Mouse (Mus musculus): ENCODE results near the gene Ccnj.
A peak's percentile ranks its signal among the peaks of the same experiment; 100 is the strongest.

Gene Ccnj

DNA sequence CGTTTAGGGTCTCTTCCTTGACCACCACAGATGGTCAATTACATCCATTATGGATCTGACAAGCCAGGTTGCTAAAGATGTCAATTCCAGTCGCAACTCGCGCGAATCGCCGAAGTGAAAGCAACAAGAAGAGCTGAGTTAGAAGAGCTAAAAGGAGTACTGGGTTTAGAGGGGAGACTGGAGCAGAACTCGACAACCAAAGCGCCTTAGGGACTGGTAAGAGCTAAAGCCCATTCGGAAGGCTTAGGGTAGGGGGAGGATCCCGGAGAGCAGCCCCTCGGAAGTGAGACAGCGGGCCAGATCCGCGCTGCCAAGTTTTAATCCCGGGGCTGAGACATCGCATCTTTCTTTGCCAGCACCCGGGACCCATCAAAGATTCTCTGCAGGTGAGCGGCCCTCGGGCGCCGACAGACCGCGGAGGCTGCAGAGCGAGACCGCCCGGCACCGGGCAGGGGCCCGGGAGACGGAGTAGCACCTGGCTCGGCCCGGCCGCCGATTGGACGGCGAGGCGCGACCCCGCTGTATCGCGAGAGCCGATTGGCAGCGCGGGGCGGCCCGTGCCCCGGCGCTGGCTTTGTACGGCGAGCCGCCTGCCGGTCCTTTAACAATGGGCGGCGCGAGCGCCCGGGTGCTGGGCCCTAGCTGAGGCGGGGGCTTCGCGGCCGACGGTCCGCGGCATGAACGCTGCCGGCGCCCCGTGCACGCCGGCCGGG, at the start of gene Ccnj:
Gene Ccnj, plus strand, starts transcription at position 577 of the 713 bp plus-strand sequence.
- DNase-seq (ENCODE audit: extremely low spot score) = peak; percentile 95

DNA sequence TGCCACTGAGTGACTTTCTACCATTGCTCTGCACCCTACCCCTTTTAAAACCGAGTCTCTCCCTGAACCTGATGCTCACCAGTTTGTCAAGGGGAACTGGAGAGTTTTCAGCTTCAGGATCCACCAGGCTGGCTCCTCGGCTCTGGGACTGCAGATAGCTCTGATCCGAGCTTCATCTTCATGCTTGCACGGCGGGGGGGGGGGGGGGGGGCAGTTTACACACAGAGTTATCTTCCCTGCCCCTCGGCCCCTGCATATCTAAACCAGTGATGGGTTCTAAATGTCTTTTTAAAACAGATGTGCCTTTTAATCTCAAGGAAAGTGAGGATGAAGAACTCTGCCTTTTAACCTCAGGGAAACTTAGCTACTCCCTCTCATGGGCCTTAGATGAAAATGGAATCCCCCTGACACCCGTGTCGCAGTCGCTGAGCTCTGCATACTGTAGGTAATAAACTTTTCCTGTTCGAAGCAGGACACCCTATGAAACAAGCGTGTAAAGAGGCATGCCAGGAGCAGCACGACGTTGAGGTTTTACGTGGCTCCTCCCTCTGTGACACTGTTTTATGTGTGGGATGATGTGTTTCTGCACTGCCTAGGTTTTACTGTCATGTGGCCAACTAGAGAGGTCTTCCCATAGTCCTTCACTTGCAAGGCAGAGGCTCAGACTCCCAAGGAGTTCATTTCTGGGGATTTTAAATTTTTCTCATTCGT, 42.9 kb upstream of the Ccnj start:
- no peak for DNase-seq (ENCODE audit: extremely low spot score)

DNA sequence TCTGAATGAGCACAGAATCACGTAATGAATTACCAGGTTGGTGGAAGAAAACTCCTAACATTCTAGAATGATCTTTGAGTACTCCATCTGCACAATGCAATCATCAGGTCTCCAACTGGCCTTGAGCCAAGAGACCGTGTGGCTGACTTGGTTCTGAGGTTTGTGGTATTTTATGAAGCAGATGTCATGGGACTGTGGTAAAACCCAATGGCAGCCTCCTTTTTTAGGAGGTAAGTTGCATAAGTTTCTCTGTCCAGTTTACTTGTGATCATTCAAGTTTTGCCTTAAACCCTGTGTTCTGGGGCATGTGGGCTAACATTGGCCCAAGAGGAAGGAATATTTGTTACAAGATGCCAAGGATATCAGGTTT, 42.4 kb upstream of the Ccnj start:
- no peak for DNase-seq (ENCODE audit: extremely low spot score)

DNA sequence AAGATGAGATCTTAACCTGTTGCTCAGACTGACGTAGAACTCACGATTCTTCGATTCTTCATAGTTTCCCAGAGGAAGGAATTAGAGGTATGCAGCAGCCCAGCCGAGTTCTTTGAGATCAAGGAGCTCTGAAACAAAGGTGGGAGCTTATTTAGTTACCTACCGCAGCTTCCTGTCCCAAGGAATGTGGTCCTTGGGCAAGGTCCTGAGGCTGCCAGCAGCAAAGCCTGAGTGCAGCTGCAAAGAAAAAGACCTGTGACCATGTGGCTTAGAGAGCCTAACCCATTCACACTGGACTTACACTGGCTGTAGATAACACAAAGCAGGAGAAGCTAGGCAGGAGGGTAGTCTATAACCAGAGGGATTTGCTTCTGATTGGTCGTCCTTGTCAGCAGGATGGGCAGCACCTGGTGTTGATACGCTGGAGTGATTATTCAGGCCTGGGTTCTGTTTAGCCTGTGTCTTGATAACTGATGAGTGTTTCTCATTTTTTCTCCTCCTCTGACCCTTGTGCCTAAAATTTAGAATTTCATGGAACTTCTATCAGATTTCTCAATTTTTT, 25.8 kb upstream of the Ccnj start:
- peak; percentile 8 for DNase-seq (ENCODE audit: extremely low spot score)

DNA sequence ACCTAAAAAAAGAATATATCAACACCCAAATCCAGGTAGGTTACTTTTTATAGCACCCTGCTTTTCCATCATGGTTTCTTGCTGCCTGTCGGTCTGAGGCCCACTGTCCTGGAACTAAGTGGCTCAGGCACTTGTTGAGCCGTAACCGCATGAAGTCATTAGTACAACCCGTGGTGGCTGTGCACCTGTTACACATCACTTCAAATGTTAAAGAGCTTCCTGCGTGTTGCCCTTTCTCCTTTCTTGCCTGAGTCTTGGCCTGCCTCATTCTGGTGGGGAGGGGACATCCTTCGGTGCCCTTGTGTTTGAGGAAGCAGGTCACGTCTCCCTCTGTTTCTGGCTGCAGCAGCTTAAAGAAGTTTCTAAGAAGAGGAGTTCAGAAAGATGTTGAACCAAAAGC, 21.2 kb upstream of the Ccnj start:
- DNase-seq (ENCODE audit: extremely low spot score) = no peak

DNA sequence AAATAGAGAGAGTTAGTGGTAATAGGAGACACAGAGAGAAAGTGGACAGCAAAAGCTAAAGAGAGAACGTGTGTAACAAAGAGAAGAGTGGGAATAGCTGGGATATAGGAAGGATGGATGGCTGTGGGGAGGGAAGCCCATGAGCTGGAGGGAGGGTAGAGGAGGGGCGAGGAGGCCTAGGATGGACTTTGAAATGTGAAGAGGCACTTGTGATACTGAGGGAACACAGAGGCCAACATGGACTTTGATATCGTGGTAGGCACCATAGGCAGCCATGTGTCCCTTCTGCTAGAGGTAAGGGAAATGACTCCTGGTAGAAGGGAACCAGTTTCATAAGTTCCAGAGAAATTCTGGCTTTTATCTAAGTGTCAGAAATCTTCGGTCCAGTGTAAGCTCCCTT, 19.2 kb upstream of the Ccnj start:
- DNase-seq (ENCODE audit: extremely low spot score) = no peak

DNA sequence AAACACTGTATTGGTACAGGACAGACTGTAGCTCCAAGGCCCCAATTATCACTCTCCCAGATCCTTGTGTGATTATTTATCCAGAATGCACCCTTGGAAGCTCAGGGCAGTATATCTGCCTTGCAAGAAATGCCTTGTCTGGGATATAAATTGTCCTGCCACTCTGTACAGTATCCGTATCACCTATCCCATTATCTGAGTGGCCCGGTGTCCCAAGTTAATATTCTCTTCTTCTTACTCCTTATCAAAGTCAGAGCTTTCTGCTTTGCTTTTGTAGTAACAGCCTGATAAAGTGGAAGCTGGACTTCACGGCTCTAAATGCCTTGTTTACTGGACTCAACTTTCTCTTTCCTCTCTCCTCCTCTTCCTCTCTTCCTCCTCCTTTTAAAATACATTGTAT, 18.3 kb upstream of the Ccnj start:
- DNase-seq (ENCODE audit: extremely low spot score) = no peak

DNA sequence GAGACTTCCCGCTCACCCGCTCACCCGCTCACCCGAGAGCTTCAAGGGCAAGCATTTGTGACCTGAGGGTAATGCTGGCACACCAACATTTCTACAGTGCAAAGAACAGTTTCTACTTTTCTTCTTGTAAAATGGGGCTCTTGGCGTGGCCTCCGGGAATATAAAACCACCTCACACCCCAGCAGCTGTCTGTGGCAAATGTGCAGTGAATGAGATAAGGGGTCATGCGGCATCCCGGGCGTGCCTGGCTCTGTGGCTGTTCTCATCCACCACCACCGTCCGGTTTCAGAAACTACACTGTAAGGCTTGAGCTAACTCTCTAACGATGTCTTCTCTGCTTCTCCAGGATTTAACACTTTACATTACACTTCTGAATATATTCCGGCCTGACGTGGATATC, 17.7 kb upstream of the Ccnj start:
- DNase-seq (ENCODE audit: extremely low spot score) = no peak

DNA sequence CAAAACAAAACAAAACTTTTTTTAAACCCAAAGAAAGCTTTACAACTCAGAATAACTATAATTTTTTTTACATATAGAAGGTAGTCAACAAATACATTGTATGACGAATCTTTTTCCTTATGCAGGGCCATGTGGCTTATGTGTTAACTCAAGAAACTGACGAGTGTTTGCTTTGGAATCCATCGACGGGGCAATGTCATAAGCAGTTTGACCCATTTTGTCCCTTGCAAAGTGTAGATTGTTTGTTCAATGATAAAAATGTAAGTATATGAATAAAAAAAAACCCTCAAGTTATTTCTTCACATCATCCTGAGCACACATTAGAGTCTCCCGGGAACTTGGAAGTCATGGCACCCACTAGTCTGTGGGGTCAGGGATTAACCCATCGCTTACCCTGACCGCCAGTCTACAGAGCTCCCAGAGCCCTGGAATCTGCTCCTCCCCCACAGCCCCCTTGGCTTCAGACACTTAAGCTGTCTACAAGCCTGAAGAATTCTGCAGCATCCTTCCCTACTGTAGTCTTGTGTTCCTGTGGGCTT, 15.4 kb upstream of the Ccnj start:
- DNase-seq (ENCODE audit: extremely low spot score) = no peak

DNA sequence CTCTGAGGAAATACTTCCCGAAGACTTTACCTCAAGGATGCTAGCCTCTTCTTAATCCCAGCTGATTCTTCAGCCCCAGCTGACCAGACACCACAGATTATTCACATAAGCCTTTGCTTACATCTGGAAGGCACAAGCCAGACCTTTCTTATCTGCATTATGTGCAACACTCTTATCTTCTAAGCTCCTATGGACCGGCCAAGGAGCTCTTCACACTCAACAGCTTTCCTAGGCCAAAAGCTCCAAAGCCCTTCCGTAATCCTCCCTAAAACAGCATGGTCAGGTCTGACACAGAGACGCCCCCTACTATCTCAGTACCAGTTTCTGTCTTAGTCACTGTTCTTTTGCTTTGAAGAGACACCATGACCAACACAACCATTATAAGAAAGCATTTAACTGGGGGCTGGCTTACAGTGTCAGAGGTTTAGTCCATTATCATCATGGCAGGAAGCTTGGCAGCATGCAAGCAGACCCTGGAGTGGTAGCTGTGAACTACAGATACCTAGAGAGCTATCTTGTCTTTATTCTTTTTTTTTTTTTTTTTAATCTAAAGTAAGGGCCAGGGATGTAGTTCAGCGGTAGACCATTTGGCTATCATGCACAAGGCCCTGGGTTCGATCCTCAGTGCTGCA, 13.1 kb upstream of the Ccnj start:
- no peak for DNase-seq (ENCODE audit: extremely low spot score)

DNA sequence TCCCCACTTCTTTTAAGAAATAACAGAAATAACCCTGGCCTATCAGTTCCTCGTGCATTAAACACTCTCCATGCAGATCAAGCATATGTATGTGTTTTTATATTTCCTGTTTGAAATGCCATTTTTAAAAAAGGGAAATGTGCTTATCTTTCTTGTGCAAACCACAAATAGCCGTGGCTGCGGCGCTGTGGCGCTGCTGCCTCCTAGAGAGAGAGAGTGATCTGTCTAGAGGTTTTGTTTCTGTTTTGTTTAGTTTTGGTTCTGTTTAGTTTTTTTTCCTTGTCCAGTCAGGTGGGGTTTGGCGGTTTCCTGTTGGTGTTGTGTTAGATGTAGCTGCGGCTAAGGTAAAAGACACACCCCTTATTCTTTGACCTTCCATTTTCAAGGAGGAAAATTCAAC, 12.3 kb upstream of the Ccnj start:
- no peak for DNase-seq (ENCODE audit: extremely low spot score)

DNA sequence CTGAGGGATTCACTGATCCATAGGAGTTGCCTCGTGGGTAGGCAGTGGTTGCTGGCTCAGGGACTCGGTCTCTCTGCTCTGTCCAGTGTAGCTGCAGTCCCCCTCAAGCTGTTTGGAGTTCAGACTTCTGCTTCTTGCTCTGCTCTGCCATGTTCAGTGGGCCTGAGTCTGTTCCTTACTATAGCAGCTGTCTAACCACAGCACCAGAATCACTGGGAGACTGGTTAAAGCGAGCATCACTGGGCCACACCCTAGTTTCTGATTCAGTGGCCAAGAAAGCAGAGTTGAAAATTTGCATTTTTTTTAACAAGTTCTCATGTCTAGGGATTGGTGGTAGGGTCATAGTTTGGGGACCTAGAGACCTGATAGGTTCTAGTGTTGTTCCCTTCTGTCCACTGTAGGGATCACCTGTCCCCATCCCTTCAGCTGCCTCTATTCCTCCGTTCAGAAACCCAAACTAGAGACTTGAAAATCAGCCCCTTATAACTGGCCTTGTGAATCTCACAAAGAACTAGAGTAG, 9.7 kb upstream of the Ccnj start:
- DNase-seq (ENCODE audit: extremely low spot score) = no peak

DNA sequence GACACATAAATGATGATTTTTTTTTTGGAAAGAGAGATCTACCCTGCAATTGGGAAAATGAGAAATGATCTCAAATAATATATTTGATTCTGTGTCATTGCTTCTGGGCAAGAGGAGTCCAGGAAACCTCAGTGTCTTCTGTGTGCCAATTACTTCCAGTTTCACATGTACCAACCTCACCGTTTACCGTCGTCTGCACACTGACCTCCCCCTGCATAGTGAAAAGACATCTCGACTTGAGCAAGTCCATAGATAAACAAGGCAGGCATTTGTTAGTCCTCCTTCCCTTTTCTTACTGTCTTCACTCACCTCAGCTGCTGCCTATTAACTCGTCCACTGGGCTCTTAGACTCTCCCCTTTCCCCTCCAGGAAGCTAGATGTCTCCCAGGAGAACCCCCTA, 5.4 kb upstream of the Ccnj start:
- no peak for DNase-seq (ENCODE audit: extremely low spot score)

DNA sequence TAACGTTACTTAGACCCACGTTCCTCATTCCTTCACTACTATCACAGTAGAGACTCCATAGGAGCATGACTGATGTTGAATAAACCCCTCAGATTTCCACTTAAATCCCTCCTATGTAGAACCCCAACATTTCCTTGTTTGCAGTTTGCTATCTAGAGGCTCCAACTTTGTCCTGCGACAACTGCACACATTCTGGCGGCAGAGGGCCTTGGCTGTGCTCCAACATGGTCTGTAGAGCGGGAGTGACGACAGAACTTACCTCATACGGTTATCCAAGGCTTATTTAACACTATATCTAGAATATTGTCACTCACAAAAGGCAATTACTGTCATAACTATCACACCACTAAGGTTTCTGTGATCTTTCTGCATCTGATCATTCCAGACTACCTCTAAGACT, 4.3 kb upstream of the Ccnj start:
- DNase-seq (ENCODE audit: extremely low spot score) = no peak

DNA sequence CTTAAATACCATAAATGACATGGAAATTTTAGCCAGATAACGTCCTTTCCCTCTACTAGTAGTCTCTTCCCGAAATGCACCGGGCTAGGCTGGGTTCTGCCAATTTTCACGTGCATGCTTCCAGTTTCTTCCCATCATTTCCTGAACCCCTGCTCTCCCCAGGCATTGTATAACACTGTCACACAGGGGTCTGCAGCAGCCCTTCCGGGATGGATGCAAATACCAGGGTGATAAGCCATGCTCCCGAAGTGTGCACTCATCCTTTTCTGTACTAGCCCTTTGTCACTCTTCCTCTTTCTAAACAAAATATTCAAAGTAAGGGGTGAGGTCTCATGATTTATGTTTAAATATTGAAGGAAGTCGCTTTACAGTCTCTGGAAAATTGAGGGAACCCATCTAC, 881 bp upstream of the Ccnj start:
- no peak for DNase-seq (ENCODE audit: extremely low spot score)

DNA sequence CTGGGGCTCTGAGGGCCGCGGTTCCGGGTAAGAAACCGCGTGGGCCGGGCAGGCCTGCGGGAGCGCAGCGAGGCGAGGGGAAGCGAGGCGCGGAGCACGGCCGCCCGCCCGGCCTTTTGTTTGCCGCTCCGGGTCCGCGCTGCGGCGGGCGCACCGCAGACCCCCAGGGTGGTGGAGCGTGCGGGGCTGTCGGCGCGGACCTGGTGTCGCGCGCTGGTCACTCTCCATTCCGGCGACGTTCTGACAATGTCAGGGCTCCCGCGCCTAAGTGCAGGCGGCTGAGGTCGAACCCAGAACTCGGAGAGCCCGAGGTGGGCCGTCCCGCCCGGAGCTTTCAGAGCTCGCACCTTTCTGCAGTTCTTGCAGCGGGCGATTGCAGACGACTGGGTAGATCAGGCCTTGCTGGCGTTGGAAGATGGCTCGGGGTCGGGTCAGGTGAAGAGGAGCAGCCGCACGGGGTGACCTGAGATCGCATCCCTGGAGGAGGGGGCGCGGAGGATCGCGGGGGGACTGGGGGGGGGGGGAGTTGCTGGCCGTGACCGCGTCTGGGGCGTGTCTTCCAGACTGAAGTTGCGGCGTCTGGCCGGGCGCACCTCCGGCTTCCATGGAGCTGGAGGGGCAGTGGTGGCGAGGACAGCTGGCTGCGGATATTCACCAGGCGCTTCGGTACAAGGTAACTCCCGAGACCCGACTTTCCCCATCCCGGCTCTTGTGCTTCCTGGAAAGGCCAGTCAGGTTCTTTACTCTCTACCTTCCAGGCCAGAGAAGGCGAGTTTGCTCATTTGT, 530 bp downstream of the Ccnj start:
- DNase-seq (ENCODE audit: extremely low spot score) = peak; percentile 77

DNA sequence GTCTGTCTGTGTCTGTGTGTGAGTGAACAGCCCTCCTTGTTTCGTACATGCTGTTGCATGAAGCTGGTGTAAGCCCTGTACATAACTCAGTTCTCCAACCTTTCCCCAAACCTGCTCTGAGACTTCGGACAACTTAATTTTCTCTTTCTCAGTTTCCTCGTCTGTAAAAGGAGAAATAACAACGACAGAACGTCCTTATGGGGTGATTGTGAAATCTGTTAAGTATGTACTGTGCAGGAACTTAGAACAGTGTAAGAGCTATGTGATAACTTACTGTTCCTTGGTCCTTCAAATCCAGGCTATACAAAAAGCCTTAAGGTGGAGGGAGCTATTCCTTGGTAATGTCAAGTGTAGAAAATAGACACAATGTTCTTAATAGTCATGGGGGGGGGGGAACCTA, 1.3 kb downstream of the Ccnj start:
- DNase-seq (ENCODE audit: extremely low spot score) = no peak

DNA sequence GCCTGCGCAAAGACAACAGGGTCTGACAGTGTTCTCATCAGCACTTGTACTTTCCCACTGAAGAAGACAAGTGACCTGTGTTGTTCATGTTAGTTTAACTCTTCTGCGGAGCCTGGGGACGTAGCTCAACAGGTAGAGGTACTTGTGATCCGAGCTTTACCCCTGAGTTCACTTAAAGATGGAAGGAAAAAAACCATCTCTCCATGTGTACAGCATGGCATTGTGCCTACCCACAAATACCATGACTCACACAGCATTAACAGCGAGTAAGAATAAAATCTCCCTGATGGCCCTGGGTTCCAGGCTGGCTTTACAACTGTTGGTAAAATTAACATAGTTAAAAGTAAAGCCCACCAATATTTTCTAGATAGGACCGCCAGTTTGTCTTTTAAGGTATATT, 3.4 kb downstream of the Ccnj start:
- DNase-seq (ENCODE audit: extremely low spot score) = no peak

DNA sequence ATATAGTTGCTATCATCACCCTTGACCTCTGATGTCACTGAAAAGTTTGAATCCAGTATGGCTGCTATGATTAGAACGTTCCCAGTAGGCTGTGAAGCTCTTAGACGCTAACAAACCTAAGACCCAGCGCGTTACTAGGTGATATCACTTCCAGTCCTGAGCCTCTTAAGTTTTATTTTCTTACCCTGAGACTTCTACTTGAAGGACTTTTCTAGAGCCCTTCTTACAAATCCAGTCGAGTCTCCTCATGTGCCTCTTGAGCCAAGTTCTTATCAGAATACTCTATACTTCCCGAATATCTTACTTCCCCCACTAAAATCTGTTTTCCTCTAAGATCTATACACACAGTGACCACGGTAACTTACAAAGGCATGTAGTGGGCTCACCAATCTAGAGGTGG, 7.1 kb downstream of the Ccnj start:
- no peak for DNase-seq (ENCODE audit: extremely low spot score)

DNA sequence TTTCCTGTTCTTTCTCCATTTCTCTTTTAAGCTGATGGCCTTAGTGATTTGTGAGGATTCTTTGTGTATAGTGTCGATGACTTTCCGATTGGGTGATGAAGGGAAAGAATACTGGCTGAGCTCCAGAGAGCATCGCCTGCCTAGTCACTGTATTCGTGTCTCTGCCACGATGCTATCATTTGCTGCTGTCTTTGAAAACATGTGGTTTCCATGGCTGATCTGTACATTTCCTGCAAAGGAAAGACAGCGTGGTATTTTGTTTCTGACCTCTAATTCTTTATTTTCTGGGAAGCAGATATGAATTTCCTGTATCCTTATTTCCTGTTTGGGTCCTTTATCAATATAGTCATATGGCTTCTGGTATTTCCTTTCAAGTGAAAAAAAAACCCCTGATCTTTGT, 9.2 kb downstream of the Ccnj start:
- DNase-seq (ENCODE audit: extremely low spot score) = no peak

DNA sequence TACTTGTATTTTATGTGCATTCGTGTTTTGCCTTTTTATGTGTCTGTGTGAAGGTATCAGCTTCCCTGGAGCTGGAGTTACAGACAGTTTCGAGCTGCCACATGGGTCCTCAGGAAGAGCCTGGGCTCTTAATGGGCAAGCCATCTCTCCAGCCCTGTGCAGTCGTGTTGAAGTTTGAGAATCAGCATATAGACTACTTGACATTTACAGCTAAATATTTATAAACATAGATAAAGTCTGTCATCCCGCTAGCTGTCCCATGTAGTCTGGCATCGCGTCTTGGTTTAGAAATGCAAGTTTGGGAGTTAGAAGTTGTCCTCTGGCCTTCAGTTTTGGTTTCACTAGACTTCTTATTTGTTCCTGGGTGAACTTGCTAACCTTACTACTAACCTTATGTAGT, 10.0 kb downstream of the Ccnj start:
- DNase-seq (ENCODE audit: extremely low spot score) = no peak

DNA sequence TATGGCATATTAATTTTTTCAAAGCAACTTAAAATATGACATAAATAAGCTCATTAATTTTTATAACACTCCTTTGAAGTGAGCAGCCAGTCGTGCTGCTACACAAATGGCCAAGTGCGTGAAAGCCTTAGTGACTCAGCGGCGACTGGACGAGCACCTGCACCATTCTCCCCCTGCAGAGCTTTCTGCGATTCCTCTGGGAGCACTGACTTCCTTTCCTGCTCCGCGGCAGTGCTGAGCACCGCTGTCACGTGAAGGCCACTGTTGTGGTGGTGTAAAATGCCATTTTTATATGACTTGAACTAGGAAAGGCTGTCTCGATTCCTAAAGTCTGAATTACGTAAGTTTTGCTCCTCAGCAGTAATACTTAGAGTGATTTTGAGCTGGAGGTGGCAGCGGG, 10.5 kb downstream of the Ccnj start:
- DNase-seq (ENCODE audit: extremely low spot score) = no peak

Data from embryo, embryonic 9.5 days (tissue).